Mouse (Mus musculus): Measurements from ENCODE around the gene Enox1.

DNA sequence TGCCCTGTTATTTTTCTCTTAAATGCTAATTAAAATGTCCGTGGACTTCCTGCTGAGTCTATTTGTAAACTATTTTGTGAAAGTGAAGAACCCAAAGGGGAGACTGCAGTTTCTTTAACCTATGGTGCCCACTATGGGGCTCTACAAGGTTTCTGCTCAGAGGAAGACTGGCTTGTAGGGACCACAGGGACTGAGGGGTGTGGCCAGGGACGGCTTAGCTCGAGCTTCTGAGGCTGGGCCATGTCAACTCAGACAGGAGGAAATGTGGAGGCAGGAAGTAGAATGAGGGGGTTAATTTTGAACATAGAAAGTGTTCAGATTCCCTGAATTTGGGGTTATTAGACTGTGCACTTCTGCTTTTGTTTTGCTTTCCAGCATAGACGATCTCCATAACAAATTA is 82.8 kb downstream of the Enox1 start:
- TF ChIP-seq GATA1 (IDR thresholded peaks at IDR 0.05; ENCODE audit: low read length) (no peak), TAL1 (IDR thresholded peaks at IDR 0.05; ENCODE audit: low read length) (no peak)
